Mouse (Mus musculus) neutrophil, adult 59 days (primary cell): Measurements from ENCODE around the gene Bmp5. TPM values are rescaled to one million over a fixed set of nuclear protein-coding genes. Genes with fewer than 3 reads are reported as not detected.

ENCODE experiments used
- total RNA-seq, 2 experiments: library from RNA; stranded (reverse); gene quantifications; 1 replicate in 1 of 2; 2 replicates in 1 of 2; pipeline ENCODE4 v1.2.4; 2023

Gene Bmp5
- under 1 TPM in 1 of 2 experiments, not detected in 1; 0.15 TPM for total RNA-seq

GRCm38 (mm10) chr9:75775129-75775845 lies at the start of gene Bmp5:
Gene Bmp5 (plus strand): TSS chr9:75775364.

Other genes with a start within 250 kb of the Bmp5 start
- gene Tmod3, start 215.7 kb upstream of the Bmp5 start, total RNA-seq, result 10 to 100 TPM; 80.7 to 90.7 TPM
- gene Tmod2, start 164.0 kb upstream of the Bmp5 start, total RNA-seq, result not detected
- gene Lysmd2, start 149.6 kb upstream of the Bmp5 start, total RNA-seq, result not detected
- not detected for gene Scg3, start 91.3 kb upstream of the Bmp5 start, total RNA-seq
- gene Hmgcll1, start 239.5 kb downstream of the Bmp5 start, total RNA-seq, result not detected